Mouse (Mus musculus) forebrain, postnatal 0 days (tissue): Measurements from ENCODE around the gene Dync2li1. TPM values are rescaled to one million over a fixed set of nuclear protein-coding genes. Genes with fewer than 3 reads are reported as not detected.

Experiments
- ATAC-seq: fragments of 200-750 bp; cut with Nextera tagmentation; 2 replicates; pipeline ENCODE4 v1.8.0; 2017; ENCODE audit warnings: mild to moderate bottlenecking, moderate library complexity
- DNase-seq: peaks from one replicate; pipeline ENCODE4 v3.0.0-alpha.2; 2015
- H3K27ac ChIP-seq: fragments of 300-500 bp; sonication (generic); 2 replicates; pipeline ENCODE4 v1.5.1; 2014; ENCODE audit warnings: low read depth, mild to moderate bottlenecking, antibody characterized with exemption, low read length, moderate library complexity, mixed read lengths
- H3K27me3 ChIP-seq: fragments of 300-500 bp; sonication (generic); 2 replicates; pipeline ENCODE4 v1.6.1; 2014; ENCODE audit warnings: mild to moderate bottlenecking, low read length, mixed read lengths; ENCODE audit not compliant: insufficient read depth
- H3K36me3 ChIP-seq: fragments of 300-500 bp; sonication (generic); 2 replicates; pipeline ENCODE4 v1.6.1; 2014; ENCODE audit warnings: mild to moderate bottlenecking, moderate library complexity; ENCODE audit not compliant: insufficient read depth
- H3K4me1 ChIP-seq: fragments of 300-500 bp; sonication (generic); 2 replicates; pipeline ENCODE4 v1.6.1; 2014; ENCODE audit warnings: antibody characterized with exemption; ENCODE audit not compliant: insufficient read depth
- H3K4me2 ChIP-seq: fragments of 300-500 bp; sonication (generic); 2 replicates; pipeline ENCODE4 v1.6.1; 2014; ENCODE audit warnings: low read depth, mild to moderate bottlenecking, moderate library complexity
- H3K4me3 ChIP-seq: fragments of 300-500 bp; sonication (generic); 2 replicates; pipeline ENCODE4 v1.5.1; 2014; ENCODE audit warnings: low read depth, low read length, mixed read lengths
- H3K9ac ChIP-seq: fragments of 300-500 bp; sonication (generic); 2 replicates; pipeline ENCODE4 v1.6.1; 2014; ENCODE audit warnings: mild to moderate bottlenecking
- H3K9me3 ChIP-seq: fragments of 300-500 bp; sonication (generic); 2 replicates; pipeline ENCODE4 v1.6.1; 2016; ENCODE audit warnings: low read length
- CTCF ChIP-seq: sonication (generic); IDR thresholded peaks from 2 replicates; pipeline ENCODE4 v1.5.1; 2016; ENCODE audit warnings: antibody characterized with exemption, control low read depth, low read depth
- WGBS: fragments of 180-500 bp; shearing (Covaris S2); extraction: QIAGEN DNeasy Blood & Tissue Kit; methylation state at CpG from one replicate; pipeline ENCODE4 v1.1.7; 2014; 5-methylcytosine and 5-hydroxymethylcytosine counted together
- polyA plus RNA-seq: library from polyadenylated mRNA; unstranded; fragments of >200 nt; fragmentation: Nextera tagmentation; extraction: Ambion mirVana; gene quantifications from 2 replicates; pipeline ENCODE4 v1.2.1, GENCODE M21; 2015
- total RNA-seq: library from RNA; depleted of rRNA; stranded (reverse); fragments of >200 nt; gene quantifications from 2 replicates; pipeline ENCODE4 v1.2.3, GENCODE M21; 2014

Dync2li1 gene
- total and polyA plus RNA-seq, 2 experiments from 2014 or later: 14.0 to 42.1 TPM

DNA sequence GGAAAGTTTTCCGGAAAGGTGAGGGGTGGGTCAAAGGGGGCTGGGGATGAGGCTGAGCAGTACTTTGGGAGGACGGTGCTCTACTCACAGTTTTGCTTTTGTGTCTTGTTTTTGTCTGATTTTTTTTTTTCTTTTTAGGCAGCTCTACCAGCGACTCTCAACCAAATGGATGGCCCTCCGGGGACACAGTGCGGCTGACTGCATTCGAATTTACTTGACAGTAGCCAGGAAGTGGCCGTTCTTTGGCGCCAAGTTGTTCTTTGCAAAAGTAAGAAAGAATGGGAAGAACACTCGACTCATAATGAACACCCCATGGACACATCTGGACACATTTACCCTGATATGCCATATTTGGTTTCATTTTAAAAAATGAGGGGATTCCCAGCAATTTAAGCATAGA is 14.8 kb upstream of the Dync2li1 start:
- Histone ChIP-seq H3K9me3 (no peaks in the 10 kb centered on the region), H3K4me3 (no peak overlapping the region), H3K9ac (no peak overlapping the region), H3K4me2 (no peak overlapping the region), H3K27ac (no peak overlapping the region), H3K4me1 (no peaks in the 10 kb centered on the region), H3K36me3 (no peaks in the 10 kb centered on the region), H3K27me3 (no peaks in the 10 kb centered on the region)
- WGBS: 93% methylated on average over 9 of the region's 9 CpGs
- no peak for ATAC-seq
- no peak for TF ChIP-seq CTCF
- DNase-seq: no peak

DNA sequence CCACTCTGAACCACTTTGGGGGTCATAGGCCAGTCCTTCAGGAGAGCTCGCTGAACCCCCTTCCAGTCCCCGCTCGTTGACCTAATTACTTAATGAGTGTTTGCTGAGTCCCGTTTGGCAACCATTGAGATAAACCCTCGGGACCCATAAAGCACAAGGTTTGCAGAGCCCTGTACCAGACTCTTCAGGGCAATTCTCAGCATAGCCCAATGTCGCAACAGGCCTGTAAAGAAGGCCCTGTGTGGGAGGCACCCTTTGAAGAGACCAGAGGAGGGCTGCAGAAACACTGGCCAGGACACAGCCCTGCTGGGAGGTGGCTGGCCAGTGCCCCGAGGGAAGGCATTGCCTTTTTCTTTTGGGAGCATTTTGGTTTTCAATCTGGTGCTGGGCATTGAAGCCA is 14.3 kb upstream of the Dync2li1 start:
- H3K4me2 ChIP-seq: no peak overlapping the region
- no peak overlapping the region for H3K27ac ChIP-seq
- no peak overlapping the region for H3K9ac ChIP-seq
- no peaks in the 10 kb centered on the region for H3K4me1 ChIP-seq
- ATAC-seq (no peak), DNase-seq (no peak)
- 78% methylated on average over 7 of the region's 7 CpGs for WGBS
- no peaks in the 10 kb centered on the region for H3K27me3 ChIP-seq
- no peaks in the 10 kb centered on the region for H3K9me3 ChIP-seq
- TF ChIP-seq CTCF: no peak
- no peak overlapping the region for H3K4me3 ChIP-seq
- no peaks in the 10 kb centered on the region for H3K36me3 ChIP-seq

DNA sequence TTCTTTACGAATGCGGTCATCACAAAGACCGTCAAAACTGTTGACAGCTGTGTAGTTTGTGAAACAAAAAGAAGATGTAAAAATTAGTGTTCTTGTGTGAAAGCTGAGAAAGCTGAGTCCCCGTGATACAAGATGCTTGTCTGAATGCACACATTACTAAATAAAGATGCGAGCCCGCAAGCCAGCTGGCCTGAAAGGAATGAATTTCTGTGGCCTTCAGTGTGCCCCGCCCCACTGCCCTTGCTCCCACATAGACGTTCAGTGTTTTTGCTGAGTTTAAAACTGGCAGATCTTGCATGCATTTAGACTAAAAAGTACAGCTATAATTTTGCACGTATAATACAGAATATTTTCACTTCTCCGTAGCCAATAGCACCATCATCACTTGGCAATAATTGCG is 10.5 kb upstream of the Dync2li1 start:
- no peak for TF ChIP-seq CTCF
- 65% methylated on average over 11 of the region's 11 CpGs for WGBS
- H3K4me1 ChIP-seq: no peaks in the 10 kb centered on the region
- DNase-seq (no peak), ATAC-seq (no peak)
- H3K4me3 ChIP-seq: no peak overlapping the region
- H3K9ac ChIP-seq: no peak overlapping the region
- no peaks in the 10 kb centered on the region for H3K9me3 ChIP-seq
- no peaks in the 10 kb centered on the region for H3K36me3 ChIP-seq
- no peaks in the 10 kb centered on the region for H3K27me3 ChIP-seq
- H3K4me2 ChIP-seq: no peak overlapping the region
- H3K27ac ChIP-seq: no peak overlapping the region

DNA sequence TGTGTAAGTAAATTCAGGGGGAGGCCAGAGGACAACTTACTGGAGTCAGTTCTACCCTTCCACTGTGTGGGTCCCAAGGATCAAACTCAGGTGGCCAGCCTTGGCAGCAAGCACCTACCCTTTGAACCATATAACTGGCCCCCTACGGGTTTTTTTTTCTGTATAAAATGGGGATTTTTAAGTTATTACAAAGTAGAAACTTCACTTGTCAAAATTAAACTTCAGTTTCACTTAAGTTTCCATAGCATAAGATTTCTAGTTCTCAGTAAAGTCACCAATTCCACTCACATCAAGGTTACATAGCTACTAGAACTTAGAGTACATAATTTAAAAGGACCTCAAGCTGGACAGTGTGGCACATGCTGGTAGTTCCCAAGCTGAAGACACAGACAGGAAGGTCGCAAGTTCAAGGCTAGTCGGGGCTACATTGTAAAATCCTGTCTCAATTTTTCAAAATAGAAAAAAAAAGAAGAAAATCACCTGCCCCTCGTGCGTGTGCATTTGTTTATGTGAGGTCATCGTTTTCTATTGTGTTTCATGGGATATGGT is 9.7 kb upstream of the Dync2li1 start:
- no peak overlapping the region for H3K4me3 ChIP-seq
- no peaks in the 10 kb centered on the region for H3K36me3 ChIP-seq
- no peaks in the 10 kb centered on the region for H3K4me1 ChIP-seq
- no peak overlapping the region for H3K4me2 ChIP-seq
- no peak for ATAC-seq
- H3K27ac ChIP-seq: no peak overlapping the region
- H3K9ac ChIP-seq: no peak overlapping the region
- H3K9me3 ChIP-seq: no peaks in the 10 kb centered on the region
- TF ChIP-seq CTCF: no peak
- DNase-seq: no peak
- no peaks in the 10 kb centered on the region for H3K27me3 ChIP-seq
- WGBS: 83% methylated on average over 6 of the region's 6 CpGs

DNA sequence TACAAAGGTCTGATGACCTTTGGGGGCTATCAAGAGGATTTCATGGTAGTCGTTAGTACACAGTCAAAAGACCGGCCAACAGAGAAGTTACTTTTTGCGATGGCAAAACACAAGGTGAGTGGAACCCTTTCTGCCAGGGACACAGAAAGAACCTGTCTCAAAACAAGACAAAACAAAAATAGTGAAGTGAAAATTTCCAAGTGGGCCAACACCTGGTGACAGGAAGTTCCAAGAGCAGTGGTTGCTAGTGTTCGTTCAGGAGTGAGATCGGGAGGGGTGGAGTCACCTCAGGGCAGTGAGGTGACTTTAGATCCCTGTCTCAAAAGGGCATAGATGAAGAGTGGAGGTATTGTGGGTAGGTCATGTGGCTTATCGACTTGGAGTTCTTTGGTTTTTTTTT is 8.3 kb upstream of the Dync2li1 start:
- no peak overlapping the region for H3K4me3 ChIP-seq
- WGBS: 94% methylated on average over 6 of the region's 6 CpGs
- no peak for TF ChIP-seq CTCF

DNA sequence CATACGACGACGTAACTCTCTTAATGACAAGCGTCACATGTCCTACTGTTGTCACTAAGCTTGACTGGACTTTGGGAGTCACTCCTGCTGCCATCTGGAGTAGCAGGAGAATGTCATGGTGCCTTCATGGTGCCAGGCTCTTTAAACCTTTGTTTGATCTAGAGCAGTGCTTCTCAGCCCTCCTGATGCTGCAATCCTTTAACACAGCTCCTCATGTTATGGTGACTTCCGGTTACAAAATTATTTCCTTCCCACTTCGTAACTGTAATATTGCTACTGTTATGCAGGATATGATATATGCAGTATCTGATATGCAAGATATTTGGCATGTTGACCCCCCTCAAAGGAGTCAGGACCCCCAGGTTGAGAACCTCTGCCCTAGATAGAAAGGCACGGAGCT is 7.2 kb upstream of the Dync2li1 start:
- no peaks in the 10 kb centered on the region for H3K4me1 ChIP-seq
- H3K4me3 ChIP-seq: no peak overlapping the region
- no peak for ATAC-seq

More for the DNA sequence above, 8.3 kb upstream of the Dync2li1 start:
- H3K27ac ChIP-seq: no peak overlapping the region
- no peaks in the 10 kb centered on the region for H3K9me3 ChIP-seq
- DNase-seq (no peak), ATAC-seq (no peak)
- H3K36me3 ChIP-seq: no peaks in the 10 kb centered on the region
- H3K9ac ChIP-seq: no peak overlapping the region
- no peaks in the 10 kb centered on the region for H3K4me1 ChIP-seq
- H3K27me3 ChIP-seq: no peaks in the 10 kb centered on the region
- H3K4me2 ChIP-seq: no peak overlapping the region

DNA sequence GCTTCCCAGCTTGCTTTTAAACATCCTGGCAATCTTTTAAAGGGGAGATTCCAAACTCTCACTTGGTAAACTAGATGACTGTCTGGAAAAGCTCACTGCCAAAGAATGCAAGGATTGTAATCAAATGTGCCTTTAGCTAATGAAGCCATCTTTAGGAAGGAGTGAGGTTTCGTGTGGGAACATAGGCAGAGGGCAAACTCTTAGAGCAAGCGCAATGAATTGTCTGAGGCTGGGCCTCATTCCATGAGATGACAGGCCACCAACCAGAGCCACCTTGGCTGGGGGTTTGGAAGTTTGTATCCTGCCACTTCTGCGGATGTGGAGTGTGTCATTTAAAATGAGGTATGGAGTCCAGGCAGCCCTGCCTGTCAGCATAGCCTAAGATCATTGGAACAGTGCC is 6.2 kb upstream of the Dync2li1 start:
- H3K4me2 ChIP-seq: no peak overlapping the region
- ATAC-seq (no peak), DNase-seq (no peak)
- H3K4me1 ChIP-seq: no peaks in the 10 kb centered on the region
- no peaks in the 10 kb centered on the region for H3K36me3 ChIP-seq
- no peak for TF ChIP-seq CTCF
- H3K4me3 ChIP-seq: no peak overlapping the region
- H3K27me3 ChIP-seq: no peaks in the 10 kb centered on the region
- H3K9ac ChIP-seq: no peak overlapping the region
- WGBS: 64% methylated on average over 3 of the region's 3 CpGs
- H3K9me3 ChIP-seq: no peaks in the 10 kb centered on the region
- H3K27ac ChIP-seq: no peak overlapping the region

More for the DNA sequence above, 7.2 kb upstream of the Dync2li1 start:
- DNase-seq: no peak
- Histone ChIP-seq H3K36me3 (no peaks in the 10 kb centered on the region), H3K27me3 (no peaks in the 10 kb centered on the region), H3K9ac (no peak overlapping the region), H3K4me2 (no peak overlapping the region), H3K27ac (no peak overlapping the region), H3K9me3 (no peaks in the 10 kb centered on the region)
- WGBS: 83% methylated on average over 7 of the region's 7 CpGs
- no peak for TF ChIP-seq CTCF
